Mouse (Mus musculus) right cerebral cortex, postnatal 36 days (tissue): Measurements from ENCODE around the gene Bcat2.

Source experiments
- DNase-seq, 2 experiments: peaks; one replicate each; pipeline ENCODE4 v3.0.0; 2022; ENCODE audit warnings: low spot score in 2 of 2, mixed read lengths in 1 of 2

Gene Bcat2

DNA sequence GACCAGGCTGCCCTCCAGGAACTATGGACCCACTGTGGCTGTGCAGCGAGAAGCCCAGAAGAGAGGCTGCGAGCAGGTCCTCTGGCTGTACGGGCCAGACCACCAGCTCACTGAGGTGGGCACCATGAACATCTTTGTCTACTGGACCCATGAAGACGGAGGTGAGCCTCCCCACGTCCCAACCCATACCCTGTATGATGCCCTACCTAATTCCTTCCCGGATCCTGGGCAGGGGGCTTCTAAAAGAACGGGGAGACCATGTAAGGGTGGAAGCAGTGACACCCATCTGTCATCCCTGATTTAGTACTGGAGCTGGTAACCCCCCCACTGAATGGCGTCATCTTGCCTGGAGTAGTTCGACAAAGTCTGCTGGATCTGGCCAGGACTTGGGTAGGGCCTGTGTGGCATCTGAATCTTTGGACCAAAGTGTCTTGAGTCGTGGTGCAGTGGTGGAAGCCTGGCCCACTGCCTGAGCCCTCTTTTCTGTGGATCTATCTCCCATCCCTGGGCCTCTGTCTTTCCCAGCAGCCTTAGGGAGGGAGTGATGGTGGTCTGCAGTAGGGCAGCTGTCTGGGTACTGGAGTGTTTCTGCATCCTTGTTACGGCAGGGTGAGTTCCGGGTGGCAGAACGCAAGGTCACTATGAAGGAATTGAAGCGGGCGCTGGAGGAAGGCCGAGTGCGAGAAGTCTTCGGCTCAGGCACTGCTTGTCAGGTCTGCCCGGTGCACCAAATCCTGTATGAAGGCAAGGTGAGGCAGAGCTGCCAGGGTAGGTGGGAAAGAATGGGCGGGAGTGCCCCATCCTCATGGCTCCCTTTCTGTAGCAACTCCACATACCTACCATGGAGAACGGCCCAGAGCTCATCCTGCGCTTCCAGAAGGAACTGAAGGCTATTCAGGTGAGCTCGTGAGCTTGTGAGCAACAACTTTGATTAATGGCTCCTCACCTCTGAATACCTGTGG lies 18.0 kb downstream of the Bcat2 start:
- no peak for DNase-seq

DNA sequence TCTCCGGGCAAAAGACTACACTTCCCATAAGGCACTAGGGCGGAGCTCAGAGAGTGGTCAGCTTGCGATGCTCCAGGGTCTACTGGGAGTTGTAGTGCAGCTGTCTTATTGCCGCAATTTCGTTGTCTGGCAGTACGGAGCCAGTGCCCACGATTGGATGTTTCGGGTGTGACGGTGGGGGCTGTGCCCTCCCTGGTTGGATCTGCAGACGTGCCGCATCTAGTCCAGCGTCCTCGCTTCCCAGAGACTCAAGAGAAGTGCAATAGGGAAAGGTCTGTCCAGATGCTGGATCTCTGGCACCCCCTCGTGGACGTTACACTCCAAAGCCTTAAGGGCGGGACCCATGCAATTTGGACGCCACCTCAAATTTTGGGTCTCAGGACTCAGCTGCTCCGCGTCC lies 19.2 kb downstream of the Bcat2 start:
- DNase-seq = peak; percentile 98 to 99

DNA sequence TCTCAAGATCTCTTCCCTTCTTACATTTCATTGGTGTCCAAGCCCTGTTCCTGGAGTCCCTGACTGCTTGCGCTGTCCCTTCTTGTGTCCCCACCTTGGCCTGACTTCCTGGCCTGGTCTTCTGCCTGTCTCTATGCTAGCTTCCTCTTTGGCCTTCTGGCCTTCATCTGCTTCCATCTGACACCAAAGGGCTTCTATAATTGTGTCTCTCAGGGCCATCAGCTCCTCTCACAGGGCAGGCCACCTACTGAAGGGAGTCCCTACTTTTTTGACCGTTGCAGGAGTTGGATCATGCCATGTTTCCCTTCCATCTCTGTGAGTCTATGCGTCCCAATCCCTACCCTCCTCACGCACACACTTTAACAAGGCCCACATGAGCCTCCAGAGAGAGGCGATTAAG lies 19.9 kb downstream of the Bcat2 start:
- no peak for DNase-seq

DNA sequence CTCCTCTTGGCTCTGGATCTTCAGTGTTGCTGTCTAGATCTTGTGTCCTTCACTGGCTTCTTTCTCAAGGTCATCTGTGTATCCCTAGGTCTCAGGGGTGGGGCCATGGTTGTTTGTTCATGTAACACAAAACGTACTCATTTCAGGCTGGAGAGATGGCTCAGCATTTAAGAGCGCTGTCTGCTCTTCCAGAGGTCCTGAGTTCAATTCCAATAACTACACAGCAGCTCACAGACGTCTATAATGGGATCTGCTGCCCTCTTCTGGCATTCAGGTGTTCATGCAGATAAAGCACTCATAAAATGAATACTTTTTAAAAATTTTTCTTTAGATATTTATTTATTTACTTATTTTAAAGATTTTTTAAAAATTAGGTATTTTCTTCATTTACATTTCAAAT lies 20.9 kb downstream of the Bcat2 start:
- no peak for DNase-seq

DNA sequence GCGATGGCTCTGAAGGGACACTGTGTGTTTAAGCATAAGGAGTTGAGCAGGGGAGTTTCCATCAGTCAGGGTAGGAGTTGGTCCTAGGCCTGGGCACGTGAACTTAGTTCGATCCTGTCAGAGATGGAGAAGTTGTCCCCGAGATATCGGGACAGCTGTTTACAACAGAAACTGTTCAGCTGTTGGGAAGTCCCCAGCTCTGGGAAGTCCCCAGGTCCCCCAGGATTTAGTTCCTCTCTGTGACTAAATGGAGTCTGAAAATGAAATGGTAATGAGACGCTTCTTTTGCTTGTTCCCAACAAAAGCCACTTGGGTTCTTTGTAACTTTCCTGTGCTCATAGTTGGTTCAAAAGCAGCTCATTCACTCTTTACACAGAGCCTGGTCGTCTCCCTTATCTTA lies 21.9 kb downstream of the Bcat2 start:
- no peak for DNase-seq

DNA sequence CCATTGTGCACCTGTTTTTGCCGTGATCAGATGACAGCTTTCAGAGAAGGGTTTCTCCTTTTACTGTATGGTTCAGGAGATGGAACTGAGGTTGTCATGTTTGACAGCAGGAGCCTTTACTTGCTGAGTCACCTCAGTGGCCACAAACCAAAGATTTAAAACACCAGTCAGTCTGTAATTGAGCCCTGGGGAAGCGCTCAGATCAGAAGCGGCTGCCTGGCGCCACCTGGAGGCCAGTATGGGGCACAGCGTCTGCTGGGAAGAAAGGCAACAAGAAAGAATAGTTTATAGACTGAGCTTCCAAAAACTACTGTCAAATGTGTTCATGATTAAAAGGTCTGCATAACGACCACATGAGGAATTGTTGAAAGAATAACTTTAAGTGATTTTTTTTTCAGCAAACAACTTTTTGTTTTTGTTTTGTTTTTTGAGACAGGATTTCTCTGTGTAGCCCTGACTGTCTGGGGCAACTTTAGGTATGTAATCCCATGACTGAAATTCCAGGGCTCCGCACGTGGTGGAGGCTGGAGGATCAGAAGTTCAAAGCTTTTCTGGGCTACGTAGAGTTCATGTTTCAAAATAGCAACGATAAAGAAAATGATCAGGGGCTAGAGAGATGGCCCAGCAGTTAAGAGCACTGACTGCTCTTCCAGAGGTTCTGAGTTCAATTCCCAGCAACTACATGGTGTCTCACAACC lies 23.3 kb downstream of the Bcat2 start:
- DNase-seq = peak; percentile 18 to 37

DNA sequence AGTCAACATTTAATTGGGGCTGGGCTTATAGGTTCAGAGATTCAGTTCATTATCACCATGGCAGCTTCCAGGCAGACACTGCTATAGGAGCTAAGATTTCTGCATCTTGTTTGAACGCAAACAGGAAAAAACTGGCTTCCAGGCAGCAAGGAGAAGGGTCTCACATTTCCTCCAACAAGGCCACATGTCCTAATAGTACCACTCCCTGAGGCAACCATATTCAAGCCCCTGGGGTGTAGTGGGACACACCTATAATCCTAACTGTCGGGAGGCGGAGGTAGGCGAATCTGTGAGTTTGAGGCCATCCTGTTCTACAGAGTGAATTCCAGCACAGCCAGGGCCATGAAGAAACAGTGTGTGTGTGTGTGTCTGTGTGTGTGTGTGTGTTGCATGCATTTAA lies 25.2 kb downstream of the Bcat2 start:
- DNase-seq = no peak

DNA sequence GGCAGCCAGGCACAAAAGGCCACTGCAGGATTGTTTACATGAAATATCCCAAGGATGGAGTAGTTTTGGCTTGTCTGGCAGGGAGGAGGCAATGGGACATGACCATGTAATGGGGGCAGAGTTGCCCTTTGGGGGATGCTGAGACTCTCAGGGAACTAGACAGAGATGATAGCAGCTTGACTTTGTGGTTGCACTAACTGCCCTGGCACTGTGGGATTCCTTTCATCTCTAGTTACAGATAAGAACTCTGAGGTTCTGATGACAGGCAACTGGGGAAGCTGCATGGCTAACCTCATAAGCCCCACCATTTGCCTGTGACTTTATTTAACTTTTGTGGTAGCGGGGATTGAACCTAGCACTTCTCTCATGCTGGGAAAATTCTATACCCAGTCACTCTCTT lies 26.2 kb downstream of the Bcat2 start:
- no peak for DNase-seq

DNA sequence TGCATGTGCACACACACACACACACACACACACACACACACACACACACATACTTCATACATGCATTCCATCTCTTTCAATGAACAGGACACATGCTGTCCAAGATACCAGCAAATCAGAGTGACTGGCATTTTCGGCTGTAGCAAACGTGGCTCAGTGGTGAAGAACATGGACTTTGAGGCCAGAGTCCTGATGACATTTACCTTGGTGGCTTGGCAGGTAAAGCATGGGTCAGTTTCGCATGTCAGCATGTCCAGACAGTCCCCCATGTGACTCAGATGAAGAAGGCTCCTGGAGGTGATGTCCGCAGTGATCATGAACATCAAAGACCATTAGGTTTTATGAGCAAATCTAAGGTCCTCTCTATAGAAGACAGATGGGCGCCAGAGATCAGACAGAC lies 27.1 kb downstream of the Bcat2 start:
- no peak for DNase-seq

DNA sequence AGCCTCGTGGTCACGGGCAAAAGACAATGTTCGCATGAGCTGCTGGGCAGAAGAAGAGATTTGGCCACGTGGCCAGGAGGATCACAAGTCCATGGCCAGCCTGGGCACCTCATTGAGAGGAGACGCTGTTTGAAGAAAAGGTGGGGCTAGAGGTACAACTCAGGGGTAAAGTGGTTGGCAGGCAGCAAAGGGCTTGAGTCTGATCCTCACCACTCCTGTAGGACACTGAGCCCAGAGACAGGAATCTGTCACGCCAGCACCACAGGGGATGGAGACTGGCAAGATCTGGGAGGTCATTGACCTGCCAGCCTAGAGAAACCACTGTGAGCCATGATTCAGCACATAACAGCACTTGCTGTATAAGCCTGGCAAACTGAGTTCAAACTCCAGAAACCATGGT lies 27.6 kb downstream of the Bcat2 start:
- DNase-seq = no peak

DNA sequence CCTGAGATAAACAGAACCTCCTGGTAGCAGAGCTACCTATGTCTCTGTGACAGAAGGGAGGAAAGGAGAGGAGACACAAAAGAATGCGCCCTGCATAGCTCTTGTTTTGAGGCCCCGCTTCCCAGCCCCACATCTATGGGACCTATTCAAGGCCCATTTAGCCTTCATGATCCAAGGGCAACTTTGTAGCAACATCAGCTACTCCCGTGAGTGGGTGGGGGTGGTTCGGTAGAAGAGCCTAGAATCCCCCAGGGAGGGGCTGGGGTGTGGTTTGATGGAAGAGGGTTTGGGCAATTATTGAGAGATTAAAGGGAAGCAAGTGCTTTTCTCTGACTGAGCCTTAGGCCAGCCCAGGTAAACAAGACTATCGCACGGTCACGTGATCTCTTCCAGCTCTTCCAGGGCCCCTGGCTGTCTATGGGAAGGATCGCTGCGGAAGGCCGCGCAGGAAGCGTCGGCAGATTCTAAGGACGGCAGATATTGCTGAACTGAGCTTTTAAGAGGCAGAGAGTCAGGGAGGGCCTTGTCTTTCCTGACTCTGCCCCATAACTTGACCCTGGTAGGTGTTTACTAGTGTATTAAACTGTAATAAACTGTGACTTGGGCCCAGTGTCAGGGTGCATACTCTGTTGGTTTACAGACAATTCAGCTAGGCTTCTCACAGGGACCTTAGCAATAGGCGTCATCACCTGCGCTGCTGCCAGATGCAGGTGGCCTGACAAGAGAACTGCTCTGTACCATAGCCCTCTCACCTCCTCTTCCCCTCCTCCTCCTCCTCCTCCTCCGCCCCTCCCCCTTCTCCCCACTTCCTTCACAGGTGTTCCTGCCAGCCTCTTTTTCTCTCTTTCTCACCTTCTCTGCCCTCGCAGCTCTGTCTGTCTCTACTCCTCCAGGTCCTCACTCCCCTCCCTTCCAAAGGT lies 29.3 kb downstream of the Bcat2 start:
- DNase-seq = no peak

DNA sequence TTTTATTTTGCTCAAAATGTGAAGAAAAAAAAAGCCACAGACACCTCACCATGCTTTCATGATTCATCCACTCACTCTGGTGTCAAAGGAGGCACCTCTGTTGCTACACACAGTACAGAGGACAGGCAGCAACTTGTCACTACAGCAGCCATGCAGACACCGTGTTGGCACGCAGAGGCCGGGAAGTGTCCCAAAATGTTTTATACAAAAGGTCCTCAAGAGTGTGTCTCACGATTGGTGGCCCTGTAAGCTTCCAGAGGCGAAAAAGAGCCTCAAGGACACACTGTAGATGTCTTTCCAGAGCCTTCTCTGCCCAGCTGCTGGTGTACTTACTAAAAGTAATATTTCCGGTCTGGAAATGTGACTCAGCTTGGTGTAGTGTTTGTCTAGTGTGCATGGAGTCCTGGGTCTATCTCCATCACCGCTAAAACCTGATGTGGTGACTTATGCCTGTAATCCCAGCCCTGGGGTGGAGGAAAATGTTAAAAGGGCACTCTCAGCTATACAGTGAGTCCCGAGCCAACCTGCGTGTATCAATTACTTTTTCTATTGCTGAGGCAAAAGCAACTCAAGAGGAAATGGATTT lies 35.8 kb downstream of the Bcat2 start:
- DNase-seq = no peak

DNA sequence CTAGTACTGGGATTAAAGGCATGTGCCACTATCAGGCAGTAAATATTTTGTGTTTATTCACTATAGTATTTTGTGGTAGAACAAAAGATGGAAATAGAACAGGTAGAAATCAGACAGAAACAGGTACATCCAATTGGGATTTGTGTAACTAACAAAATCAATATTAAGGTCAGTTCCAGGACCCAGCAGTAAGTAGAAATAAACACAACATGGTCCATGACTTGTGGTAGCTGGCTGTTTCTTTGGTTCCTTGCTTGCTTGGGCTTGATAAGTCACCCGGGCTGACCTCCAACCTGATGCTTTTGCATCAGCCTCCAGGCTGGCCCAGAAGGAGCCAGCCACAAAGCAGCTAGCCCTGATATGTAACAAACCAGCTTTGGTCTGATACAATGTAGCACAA lies 39.6 kb downstream of the Bcat2 start:
- DNase-seq = no peak

DNA sequence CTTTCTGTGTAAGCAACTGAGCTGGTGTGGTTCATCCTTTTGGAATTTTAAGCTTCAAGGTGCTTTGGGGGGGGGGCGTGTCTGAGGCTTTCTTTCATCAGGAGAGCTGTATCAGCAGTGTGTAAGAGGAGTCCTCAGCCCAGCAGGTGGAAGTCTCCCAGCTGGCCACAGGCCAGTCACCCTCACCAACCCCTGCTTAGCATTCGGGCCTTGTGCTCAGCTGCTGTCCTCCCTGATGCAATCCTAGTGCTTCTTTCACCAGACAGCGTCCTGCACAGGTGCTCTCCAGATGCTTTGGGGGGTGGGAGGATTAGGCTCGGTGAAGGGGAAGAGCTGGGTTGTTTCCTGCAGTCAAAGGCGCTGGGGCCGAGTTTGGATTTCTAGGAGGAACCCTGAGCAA lies 46.3 kb downstream of the Bcat2 start:
- no peak for DNase-seq

DNA sequence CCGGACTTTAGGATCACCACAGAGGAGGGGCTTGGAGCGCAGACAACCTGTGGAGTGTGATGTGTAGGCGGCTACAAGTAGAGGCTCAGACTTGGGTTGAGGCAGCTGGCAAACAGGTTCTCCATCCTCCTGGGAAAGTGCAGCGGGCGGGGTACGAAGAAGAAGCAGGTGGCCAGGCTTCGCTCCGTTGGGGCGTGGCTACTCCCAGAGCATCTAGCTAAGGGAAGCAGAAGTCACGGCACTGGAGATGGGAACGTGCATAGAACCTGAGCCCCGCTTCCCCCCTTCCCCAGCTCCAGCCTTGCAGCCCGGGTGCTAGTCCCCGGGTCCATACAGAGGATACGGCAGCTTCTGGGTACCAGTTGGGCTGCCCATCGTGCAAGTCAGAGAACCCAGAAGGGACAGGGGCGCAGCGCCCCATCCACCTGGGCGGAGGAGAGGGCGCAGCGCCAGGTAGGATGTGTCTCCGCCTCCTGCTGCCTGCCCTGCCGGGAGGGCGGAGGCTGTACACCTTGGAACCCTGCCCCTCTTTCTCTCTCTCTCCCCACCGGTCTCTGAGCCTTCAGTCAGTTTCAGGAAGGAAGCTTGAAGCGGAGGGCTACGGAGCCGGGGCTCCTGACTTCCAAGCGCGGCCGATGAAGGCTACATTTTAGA lies 47.2 kb downstream of the Bcat2 start, which contains the start of gene Fut1:
Gene Fut1, plus strand, starts transcription at position 248 of the 654 bp plus-strand sequence.
- DNase-seq = no peak

DNA sequence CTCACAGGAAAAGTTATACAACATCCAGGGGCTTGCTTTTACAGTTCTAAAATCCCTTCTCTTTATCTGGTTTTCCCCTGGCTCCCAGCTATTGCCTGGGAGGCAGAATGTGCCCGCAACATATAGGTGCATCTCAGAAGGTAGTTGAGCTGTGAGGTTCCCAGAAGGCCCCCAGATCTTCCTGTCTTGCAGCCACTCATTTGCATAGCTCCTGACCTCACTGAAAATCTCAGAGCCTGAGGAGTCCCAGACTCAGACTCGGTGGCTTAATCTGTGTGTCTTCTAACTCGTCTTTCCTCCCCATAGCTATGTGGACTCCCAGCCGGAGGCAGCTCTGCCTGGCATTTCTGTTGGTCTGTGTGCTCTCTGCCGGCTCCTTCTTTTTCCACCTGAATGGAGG lies 48.4 kb downstream of the Bcat2 start:
- no peak for DNase-seq

DNA sequence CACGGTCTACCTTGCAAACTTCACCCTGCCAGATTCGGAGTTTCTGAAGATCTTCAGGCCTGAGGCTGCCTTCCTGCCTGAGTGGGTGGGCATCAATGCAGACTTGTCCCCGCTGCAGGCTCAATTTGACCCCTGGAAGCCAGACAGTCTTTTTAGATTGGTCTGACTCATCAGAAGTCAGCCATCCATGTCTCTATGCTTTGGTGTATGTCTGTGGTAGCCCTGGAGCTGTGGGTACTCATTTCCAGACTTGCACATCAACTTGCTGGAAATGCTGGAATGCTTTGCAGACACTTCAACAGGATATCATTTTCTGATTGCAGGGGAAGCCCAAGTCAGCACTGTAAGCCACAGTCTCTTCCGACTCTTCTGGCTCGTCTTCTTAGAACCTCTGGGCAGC lies 49.6 kb downstream of the Bcat2 start:
- no peak for DNase-seq

DNA sequence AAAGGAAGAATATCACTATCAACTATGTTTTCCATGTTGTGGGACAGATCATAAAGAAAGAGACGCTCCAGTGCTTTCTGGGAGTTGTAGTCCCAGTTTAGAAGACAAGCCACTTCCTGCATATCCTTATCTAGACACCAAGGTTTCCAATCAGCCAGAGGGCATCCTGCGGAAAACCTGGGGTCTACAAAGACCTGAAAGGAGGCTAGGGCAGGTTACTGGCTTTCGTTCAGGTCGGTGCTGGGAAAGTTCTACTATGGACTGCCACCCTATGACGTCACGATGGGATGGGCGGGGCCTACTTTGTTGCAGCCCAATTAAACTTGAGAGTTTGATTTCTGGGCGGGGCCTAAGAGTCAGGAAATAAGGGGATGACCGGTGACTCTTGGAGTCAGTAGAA lies 51.5 kb downstream of the Bcat2 start, which contains the start of gene Izumo1:
Gene Izumo1, plus strand, starts transcription at position 369 of the 400 bp plus-strand sequence.
- DNase-seq = no peak

DNA sequence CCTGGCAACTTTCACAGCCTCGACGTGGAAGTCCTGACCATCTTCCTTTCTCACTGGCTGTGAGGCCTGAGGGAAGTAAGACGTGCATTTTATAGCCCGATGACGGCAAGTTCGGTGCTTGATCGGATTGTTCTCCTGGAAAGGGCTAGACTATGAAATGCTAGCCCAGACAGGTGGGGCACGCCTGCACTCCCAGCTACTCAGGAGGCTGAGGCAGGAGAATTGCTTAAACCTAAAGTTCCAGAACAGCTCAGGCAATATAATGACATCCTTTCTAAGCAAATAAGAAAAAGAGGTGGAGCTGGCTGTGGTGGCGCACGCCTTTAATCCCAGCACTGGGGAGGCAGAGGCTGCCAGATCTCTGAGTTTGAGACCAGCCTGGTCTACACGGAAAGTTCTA lies 53.6 kb downstream of the Bcat2 start:
- DNase-seq = no peak

DNA sequence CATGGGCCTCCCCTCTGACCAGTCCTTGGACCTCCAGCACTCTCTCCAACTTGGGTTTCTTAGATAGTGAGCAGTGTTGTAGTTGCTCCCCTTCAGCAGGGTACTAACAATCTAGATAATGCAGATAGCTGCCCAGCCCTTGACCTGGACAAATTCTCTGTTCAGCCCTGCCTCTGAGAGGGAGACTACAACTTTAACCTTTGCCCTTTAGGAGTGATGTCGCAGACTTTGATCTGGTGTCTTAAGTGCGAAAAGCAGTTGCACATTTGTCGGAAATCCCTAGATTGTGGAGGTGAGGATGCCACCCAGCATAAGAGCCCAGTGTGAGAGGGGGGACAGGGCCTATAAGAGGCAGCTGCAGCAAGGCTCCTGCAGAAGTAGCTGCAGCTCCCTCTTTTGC lies 54.8 kb downstream of the Bcat2 start:
- DNase-seq = no peak

DNA sequence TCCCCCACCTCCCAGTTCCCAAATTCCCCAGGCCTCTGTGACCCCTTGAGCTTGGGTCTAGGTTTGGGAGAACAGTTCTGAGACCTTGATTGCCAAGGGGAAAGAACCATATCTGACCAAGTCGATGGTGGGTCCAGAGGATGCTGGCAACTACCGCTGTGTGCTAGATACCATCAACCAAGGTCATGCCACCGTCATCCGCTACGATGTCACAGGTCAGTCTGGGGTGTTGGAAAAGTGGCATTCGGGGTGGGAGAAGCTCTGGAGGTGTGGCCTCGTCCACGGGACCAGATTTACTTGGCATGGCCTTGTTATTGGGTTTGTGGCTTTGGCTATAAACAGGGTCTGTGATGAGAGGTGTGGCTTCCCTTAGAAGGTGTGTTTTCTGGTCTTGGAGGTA lies 55.5 kb downstream of the Bcat2 start:
- no peak for DNase-seq
